Mouse (Mus musculus): ENCODE data around the gene Tnxb.

The Tnxb gene

DNA sequence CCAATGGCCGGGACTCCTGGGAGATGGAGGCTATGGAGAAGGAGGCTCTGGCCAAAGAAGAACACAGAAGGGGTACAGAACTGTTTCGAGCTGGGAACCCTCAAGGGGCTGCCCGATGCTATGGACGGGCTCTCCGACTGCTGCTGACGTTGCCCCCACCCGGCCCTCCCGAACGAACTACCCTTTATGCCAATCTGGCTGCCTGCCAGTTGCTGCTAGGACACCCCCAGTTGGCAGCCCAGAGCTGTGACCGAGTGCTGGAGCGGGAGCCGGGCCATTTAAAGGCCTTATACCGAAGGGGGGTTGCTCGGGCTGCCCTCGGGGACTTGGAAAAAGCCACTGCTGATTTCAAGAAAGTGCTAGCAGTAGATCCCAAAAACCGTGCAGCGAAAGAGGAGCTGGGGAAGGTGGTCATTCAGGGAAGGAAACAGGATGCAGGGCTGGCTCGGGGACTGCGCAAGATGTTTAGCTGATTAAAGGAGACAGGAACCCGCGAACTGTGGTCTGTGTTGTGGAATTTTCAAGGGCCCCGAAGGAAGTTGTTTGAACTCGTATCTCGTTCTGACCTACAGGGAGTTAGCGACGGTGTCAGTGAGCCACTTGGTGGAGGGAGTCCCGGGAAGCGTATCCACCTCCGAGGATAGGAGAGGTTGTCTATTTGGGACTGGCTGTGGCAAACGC is 24.4 kb upstream of the Tnxb start:
- Histone ChIP-seq H3K9me3 (ENCODE audit: low read length) (no peaks in the 10 kb centered on the region), H3K27me3 (ENCODE audit: insufficient read depth, low read length) (no peaks in the 10 kb centered on the region), H3K4me1 (replicated peaks; ENCODE audit: low read depth, low read length) (peaks cover 59% of the 10 kb centered on the region), H3K36me3 (ENCODE audit: insufficient read depth, low read length) (peaks cover 34% of the 10 kb centered on the region), H3K4me3 (replicated peaks; ENCODE audit: low read length) (peak overlapping the region; percentile 100)
- TF ChIP-seq NANOG (IDR thresholded peaks at IDR 0.05; ENCODE audit: borderline replicate concordance, low read length) = no peak
- TF ChIP-seq POU5F1 (IDR thresholded peaks at IDR 0.05; ENCODE audit: borderline replicate concordance, low read length) = no peak
- TF ChIP-seq CTCF (conservative IDR thresholded peaks at IDR 0.05; ENCODE audit: low read length) = no peak

DNA sequence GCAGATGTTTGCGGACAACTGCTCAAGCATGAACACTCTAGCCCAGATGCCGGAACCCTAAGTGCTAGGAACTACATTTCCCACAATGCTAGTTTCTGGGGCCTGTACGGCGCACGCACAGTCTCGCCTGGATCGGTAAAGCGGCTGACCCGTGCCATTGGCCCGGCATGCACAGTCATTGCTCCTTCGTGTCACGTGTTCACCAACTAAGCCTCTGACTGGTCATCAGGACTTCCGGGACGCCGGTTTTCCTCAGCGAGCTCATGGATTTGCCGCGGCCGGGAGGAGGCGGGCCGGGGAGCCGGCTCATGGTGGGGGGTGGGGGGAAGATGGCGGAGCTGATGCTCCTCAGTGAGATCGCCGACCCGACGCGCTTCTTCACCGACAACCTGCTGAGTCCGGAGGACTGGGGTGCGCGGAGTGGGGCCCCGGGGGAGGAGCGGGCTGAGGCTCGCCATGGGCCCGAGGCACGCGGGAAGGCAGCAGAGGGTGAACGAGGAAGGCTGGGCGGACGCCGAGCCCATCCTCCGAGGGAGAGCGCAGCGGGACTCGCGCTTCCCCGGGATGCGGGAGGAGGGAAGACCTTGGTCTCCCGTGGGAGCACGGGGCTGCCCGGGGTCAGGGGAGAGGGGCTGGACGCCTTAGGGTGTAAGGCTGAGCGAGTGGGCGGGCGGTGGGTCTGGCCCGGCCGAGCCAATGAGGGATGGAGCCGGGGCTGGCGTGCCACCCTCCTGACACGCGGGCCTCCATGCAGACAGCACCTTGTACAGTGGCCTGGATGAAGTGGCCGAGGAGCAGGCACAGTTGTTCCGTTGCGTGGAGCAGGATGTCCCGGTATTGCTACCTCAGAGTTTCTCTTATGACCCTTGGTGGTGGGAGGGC is 23.2 kb upstream of the Tnxb start, which contains the start of gene Atf6b:
Gene Atf6b (plus strand): TSS at position 241 of the 882 bp plus-strand sequence.
- Histone ChIP-seq H3K27me3 (ENCODE audit: insufficient read depth, low read length) (no peaks in the 10 kb centered on the region), H3K4me3 (replicated peaks; ENCODE audit: low read length) (peak within 1 kb of the TSS; percentile 100), H3K36me3 (ENCODE audit: insufficient read depth, low read length) (peaks cover 46% of the 10 kb centered on the region), H3K9me3 (ENCODE audit: low read length) (no peaks in the 10 kb centered on the region), H3K4me1 (replicated peaks; ENCODE audit: low read depth, low read length) (peaks cover 61% of the 10 kb centered on the region)
- TF ChIP-seq CTCF (conservative IDR thresholded peaks at IDR 0.05; ENCODE audit: low read length) (no peak), NANOG (IDR thresholded peaks at IDR 0.05; ENCODE audit: borderline replicate concordance, low read length) (no peak), POU5F1 (IDR thresholded peaks at IDR 0.05; ENCODE audit: borderline replicate concordance, low read length) (no peak)

GRCm38 (mm10) chr17:34648141-34648890 is 22.0 kb upstream of the Tnxb start:
- no peaks in the 10 kb centered on the region for H3K9me3 ChIP-seq (ENCODE audit: low read length)
- TF ChIP-seq CTCF (conservative IDR thresholded peaks at IDR 0.05; ENCODE audit: low read length) (no peak), POU5F1 (IDR thresholded peaks at IDR 0.05; ENCODE audit: borderline replicate concordance, low read length) (no peak), NANOG (IDR thresholded peaks at IDR 0.05; ENCODE audit: borderline replicate concordance, low read length) (no peak)
- no peaks in the 10 kb centered on the region for H3K27me3 ChIP-seq (ENCODE audit: insufficient read depth, low read length)
- H3K4me3 ChIP-seq (replicated peaks; ENCODE audit: low read length) = peak overlapping the region; percentile 100
- H3K36me3 ChIP-seq (ENCODE audit: insufficient read depth, low read length) = peaks cover 58% of the 10 kb centered on the region
- H3K4me1 ChIP-seq (replicated peaks; ENCODE audit: low read depth, low read length) = peaks cover 67% of the 10 kb centered on the region

- no peak overlapping the region for H3K4me3 ChIP-seq (replicated peaks; ENCODE audit: low read length)
- peaks cover 68% of the 10 kb centered on the region for H3K36me3 ChIP-seq (ENCODE audit: insufficient read depth, low read length)
- no peaks in the 10 kb centered on the region for H3K9me3 ChIP-seq (ENCODE audit: low read length)
- TF ChIP-seq CTCF (conservative IDR thresholded peaks at IDR 0.05; ENCODE audit: low read length) (no peak), NANOG (IDR thresholded peaks at IDR 0.05; ENCODE audit: borderline replicate concordance, low read length) (no peak), POU5F1 (IDR thresholded peaks at IDR 0.05; ENCODE audit: borderline replicate concordance, low read length) (no peak)
- H3K4me1 ChIP-seq (replicated peaks; ENCODE audit: low read depth, low read length) = peaks cover 70% of the 10 kb centered on the region
- H3K27me3 ChIP-seq (ENCODE audit: insufficient read depth, low read length) = no peaks in the 10 kb centered on the region
Observed at GRCm38 (mm10) chr17:34649106-34649864, 21.1 kb upstream of the Tnxb start.

DNA sequence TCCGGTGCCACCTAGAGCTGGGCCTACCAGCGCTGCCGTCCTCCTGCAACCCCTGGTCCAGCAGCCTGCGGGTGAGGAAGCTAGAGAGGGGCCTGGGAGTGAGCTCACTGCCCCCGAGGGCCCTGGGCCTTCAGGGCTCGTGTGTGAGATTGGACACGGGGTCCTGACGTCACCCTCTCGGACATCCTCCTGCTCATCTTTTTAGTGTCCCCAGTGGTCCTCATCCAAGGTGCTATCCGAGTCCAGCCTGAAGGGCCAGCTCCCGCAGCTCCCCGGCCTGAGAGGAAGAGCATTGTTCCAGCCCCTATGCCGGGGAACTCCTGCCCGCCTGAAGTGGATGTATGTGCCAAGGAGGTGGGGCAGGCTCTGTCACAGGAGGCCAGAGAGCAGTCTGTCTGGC is 19.6 kb upstream of the Tnxb start:
- H3K9me3 ChIP-seq (ENCODE audit: low read length) = no peaks in the 10 kb centered on the region
- no peak overlapping the region for H3K4me3 ChIP-seq (replicated peaks; ENCODE audit: low read length)
- H3K36me3 ChIP-seq (ENCODE audit: insufficient read depth, low read length) = peaks cover 78% of the 10 kb centered on the region
- TF ChIP-seq NANOG (IDR thresholded peaks at IDR 0.05; ENCODE audit: borderline replicate concordance, low read length) = no peak
- TF ChIP-seq CTCF (conservative IDR thresholded peaks at IDR 0.05; ENCODE audit: low read length) = no peak
- TF ChIP-seq POU5F1 (IDR thresholded peaks at IDR 0.05; ENCODE audit: borderline replicate concordance, low read length) = no peak
- H3K4me1 ChIP-seq (replicated peaks; ENCODE audit: low read depth, low read length) = peaks cover 71% of the 10 kb centered on the region
- no peaks in the 10 kb centered on the region for H3K27me3 ChIP-seq (ENCODE audit: insufficient read depth, low read length)

- Histone ChIP-seq H3K27me3 (ENCODE audit: insufficient read depth, low read length) (no peaks in the 10 kb centered on the region), H3K4me1 (replicated peaks; ENCODE audit: low read depth, low read length) (peaks cover 71% of the 10 kb centered on the region), H3K9me3 (ENCODE audit: low read length) (no peaks in the 10 kb centered on the region), H3K4me3 (replicated peaks; ENCODE audit: low read length) (no peak overlapping the region), H3K36me3 (ENCODE audit: insufficient read depth, low read length) (peaks cover 82% of the 10 kb centered on the region)
- TF ChIP-seq NANOG (IDR thresholded peaks at IDR 0.05; ENCODE audit: borderline replicate concordance, low read length) (no peak), POU5F1 (IDR thresholded peaks at IDR 0.05; ENCODE audit: borderline replicate concordance, low read length) (no peak), CTCF (conservative IDR thresholded peaks at IDR 0.05; ENCODE audit: low read length) (0 out of 2 replicates have a peak, but pooled peaks have one; percentile 2)
Observed at GRCm38 (mm10) chr17:34651507-34652221, 18.7 kb upstream of the Tnxb start.

- H3K36me3 ChIP-seq (ENCODE audit: insufficient read depth, low read length) = peaks cover 82% of the 10 kb centered on the region
- no peaks in the 10 kb centered on the region for H3K27me3 ChIP-seq (ENCODE audit: insufficient read depth, low read length)
- no peak overlapping the region for H3K4me3 ChIP-seq (replicated peaks; ENCODE audit: low read length)
- no peaks in the 10 kb centered on the region for H3K9me3 ChIP-seq (ENCODE audit: low read length)
- H3K4me1 ChIP-seq (replicated peaks; ENCODE audit: low read depth, low read length) = peaks cover 76% of the 10 kb centered on the region
- TF ChIP-seq NANOG (IDR thresholded peaks at IDR 0.05; ENCODE audit: borderline replicate concordance, low read length) = no peak
- TF ChIP-seq CTCF (conservative IDR thresholded peaks at IDR 0.05; ENCODE audit: low read length) = no peak
- TF ChIP-seq POU5F1 (IDR thresholded peaks at IDR 0.05; ENCODE audit: borderline replicate concordance, low read length) = no peak
Observed at GRCm38 (mm10) chr17:34652546-34652945, 17.8 kb upstream of the Tnxb start.

All from E14TG2a.4 (cell line).